Mouse (Mus musculus) liver, adult 2 months (tissue): ENCODE measurements around the gene Sephs1.

Experiments used
- CTCF ChIP-seq: fragments of 200-500 bp; IDR thresholded peaks from 2 replicates; pipeline ENCODE4 v1.5.1; 2011; ENCODE audit warnings: low read depth, low read length, control low read depth
- POLR2A ChIP-seq: fragments of 200-500 bp; IDR thresholded peaks from 2 replicates; pipeline ENCODE4 v1.6.1; 2011; ENCODE audit warnings: low read length, control low read depth; ENCODE audit not compliant: insufficient read depth; ENCODE audit errors: extremely low read depth

- TF ChIP-seq POLR2A (no peak), CTCF (no peak)
These were observed 8.6 kb upstream of the Sephs1 start for GRCm38 (mm10) chr2:4872740-4873139.
